Mouse (Mus musculus): ENCODE results near the gene Adamts2. TPM values are rescaled to one million over a fixed set of nuclear protein-coding genes. Genes with fewer than 3 reads are reported as not detected.

Adamts2 gene
- polyA plus RNA-seq, 1 experiment from 2014 or later: 21.9 TPM

DNA sequence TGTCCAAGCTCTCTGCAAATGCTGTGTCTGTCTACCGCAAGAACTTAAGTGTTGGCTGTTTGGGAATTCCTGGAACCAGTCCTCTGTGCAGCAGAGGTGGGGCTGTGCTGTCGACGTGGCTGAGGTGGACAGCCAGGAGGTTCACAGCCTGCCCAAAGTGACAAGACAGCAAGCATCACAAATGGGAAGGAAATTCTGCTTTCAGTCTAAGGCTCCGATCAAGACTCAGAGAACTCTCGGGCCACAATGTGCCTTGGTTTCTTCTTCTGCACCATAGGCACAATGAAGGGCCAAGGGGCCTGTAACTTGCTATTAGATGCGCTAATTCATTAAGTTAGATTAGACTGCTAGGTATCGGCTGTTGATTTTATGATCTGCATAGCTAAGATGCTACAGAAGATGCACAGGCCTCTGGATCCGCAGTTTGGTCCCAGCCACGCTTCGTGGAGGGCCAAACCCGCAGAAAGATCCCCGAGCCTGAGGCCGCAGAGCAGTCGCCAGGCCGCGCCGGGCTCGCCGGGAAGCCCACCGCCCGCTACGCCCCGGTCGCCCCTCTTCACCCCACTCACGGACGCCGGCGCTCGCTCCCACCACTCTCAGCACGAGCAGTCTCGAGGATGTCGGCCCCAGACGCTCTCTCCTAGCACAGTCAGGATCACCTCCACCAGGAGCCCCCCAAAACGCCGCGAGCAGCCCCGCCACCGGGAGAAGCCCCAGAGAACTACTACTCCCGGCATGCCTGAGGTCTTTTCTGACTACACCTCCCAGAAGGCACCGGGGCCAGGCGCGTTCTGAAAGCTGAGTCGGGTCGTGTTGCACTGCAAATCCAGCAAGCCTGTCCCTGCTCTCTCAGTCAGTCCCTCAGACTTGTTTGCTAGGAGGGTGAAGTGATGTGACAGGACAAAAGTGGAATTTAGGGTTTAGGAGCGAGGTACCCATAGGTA is 225.4 kb downstream of the Adamts2 start, which contains the start of gene Zfp354c:
Gene Zfp354c (minus strand): TSS at position 715 of the 944 bp plus-strand sequence.
- Histone ChIP-seq H3K9me3 (no peaks in the 10 kb centered on the region), H3K27me3 (no peaks in the 10 kb centered on the region), H3K4me1 (peaks cover 4% of the 10 kb centered on the region; the same call in 1 of the 2 replicates), H3K36me3 (peaks cover 31% of the 10 kb centered on the region), H3K4me3 (peak within 1 kb of the TSS; percentile 87), H3K4me2 (peak within 1 kb of the TSS; percentile 46), H3K9ac (peak within 1 kb of the TSS; percentile 85), H3K27ac (peak within 1 kb of the TSS; percentile 87)
- peak; percentile 93 for ATAC-seq (ENCODE audit: insufficient number of reproducible peaks, low FRiP score, low TSS enrichment, low read depth)
- 1% methylated on average over 45 of the region's 45 CpGs for WGBS

DNA sequence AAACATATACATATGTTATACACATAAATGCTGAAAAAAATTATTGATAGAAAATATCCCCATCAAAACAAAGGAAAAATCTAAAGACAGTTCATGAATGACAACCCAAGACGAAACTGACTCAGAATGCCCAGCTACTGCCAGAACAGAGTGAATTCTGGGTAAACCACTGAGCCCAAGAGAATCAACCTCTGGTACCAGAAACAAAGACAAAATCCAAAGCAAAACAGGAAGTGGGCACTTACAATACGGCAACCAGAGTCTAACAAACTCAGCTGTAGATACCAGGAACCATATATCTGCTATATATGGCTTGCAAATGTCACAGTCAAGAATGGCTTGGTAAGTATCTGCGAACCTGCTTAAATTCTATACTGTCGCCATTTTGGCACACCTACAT is 233.8 kb downstream of the Adamts2 start:
- no peaks in the 10 kb centered on the region for H3K27me3 ChIP-seq
- H3K4me1 ChIP-seq: peaks cover 10% of the 10 kb centered on the region
- H3K9ac ChIP-seq: no peak overlapping the region
- peaks cover 7% of the 10 kb centered on the region for H3K9me3 ChIP-seq
- no peak for ATAC-seq (ENCODE audit: insufficient number of reproducible peaks, low FRiP score, low TSS enrichment, low read depth)
- no peak overlapping the region for H3K4me3 ChIP-seq
- H3K36me3 ChIP-seq: peaks cover 14% of the 10 kb centered on the region
- 86% methylated on average over 4 of the region's 4 CpGs for whole genome bisulfite sequencing
- no peak overlapping the region for H3K4me2 ChIP-seq
- no peak overlapping the region for H3K27ac ChIP-seq

- 9% methylated on average over 22 of the region's 22 CpGs for WGBS
These were observed 239.3 kb downstream of the Adamts2 start, which contains the start of gene Zfp879 for GRCm38 (mm10) chr11:50841023-50841735. Zfp879 (minus strand) TSS chr11:50841552.

GRCm38 (mm10) chr11:50845951-50846350 is 244.1 kb downstream of the Adamts2 start:
- Histone ChIP-seq H3K4me2 (no peak overlapping the region), H3K4me1 (peaks cover 17% of the 10 kb centered on the region), H3K27me3 (peaks cover 35% of the 10 kb centered on the region), H3K9me3 (no peaks in the 10 kb centered on the region), H3K4me3 (no peak overlapping the region), H3K27ac (no peak overlapping the region), H3K36me3 (no peaks in the 10 kb centered on the region), H3K9ac (no peak overlapping the region)
- ATAC-seq (ENCODE audit: insufficient number of reproducible peaks, low FRiP score, low TSS enrichment, low read depth): no peak
- 87% methylated on average over 3 of the region's 3 CpGs for WGBS

More at GRCm38 (mm10) chr11:50841023-50841735, 239.3 kb downstream of the Adamts2 start, which contains the start of gene Zfp879:
- H3K27me3 ChIP-seq: 0 out of 2 replicates have a peak, but pooled peaks cover 3% of the 10 kb centered on the region
- peak within 1 kb of the TSS; percentile 63 for H3K4me2 ChIP-seq
- H3K36me3 ChIP-seq: no peaks in the 10 kb centered on the region
- H3K4me1 ChIP-seq: peaks cover 19% of the 10 kb centered on the region
- H3K9me3 ChIP-seq: no peaks in the 10 kb centered on the region
- ATAC-seq (ENCODE audit: insufficient number of reproducible peaks, low FRiP score, low TSS enrichment, low read depth): peak; percentile 91
- H3K27ac ChIP-seq: peak within 1 kb of the TSS; percentile 96
- peak within 1 kb of the TSS; percentile 51 for H3K9ac ChIP-seq
- H3K4me3 ChIP-seq: peak within 1 kb of the TSS; percentile 43

GRCm38 (mm10) chr11:50847047-50847446 is 245.2 kb downstream of the Adamts2 start:
- Histone ChIP-seq H3K4me1 (peaks cover 19% of the 10 kb centered on the region), H3K4me2 (no peak overlapping the region), H3K9me3 (no peaks in the 10 kb centered on the region), H3K36me3 (no peaks in the 10 kb centered on the region), H3K27ac (no peak overlapping the region), H3K9ac (no peak overlapping the region), H3K4me3 (no peak overlapping the region), H3K27me3 (peaks cover 46% of the 10 kb centered on the region)
- ATAC-seq (ENCODE audit: insufficient number of reproducible peaks, low FRiP score, low TSS enrichment, low read depth): no peak
- WGBS: 72% methylated on average over 5 of the region's 5 CpGs

- Histone ChIP-seq H3K27me3 (peaks cover 59% of the 10 kb centered on the region), H3K4me1 (peaks cover 19% of the 10 kb centered on the region), H3K4me3 (no peak overlapping the region), H3K9ac (no peak overlapping the region), H3K27ac (no peak overlapping the region), H3K36me3 (no peaks in the 10 kb centered on the region), H3K9me3 (no peaks in the 10 kb centered on the region), H3K4me2 (no peak overlapping the region)
- 39% methylated on average over 3 of the region's 3 CpGs for whole genome bisulfite sequencing
- ATAC-seq (ENCODE audit: insufficient number of reproducible peaks, low FRiP score, low TSS enrichment, low read depth): no peak
These were observed 246.7 kb downstream of the Adamts2 start for GRCm38 (mm10) chr11:50848520-50849137.

DNA sequence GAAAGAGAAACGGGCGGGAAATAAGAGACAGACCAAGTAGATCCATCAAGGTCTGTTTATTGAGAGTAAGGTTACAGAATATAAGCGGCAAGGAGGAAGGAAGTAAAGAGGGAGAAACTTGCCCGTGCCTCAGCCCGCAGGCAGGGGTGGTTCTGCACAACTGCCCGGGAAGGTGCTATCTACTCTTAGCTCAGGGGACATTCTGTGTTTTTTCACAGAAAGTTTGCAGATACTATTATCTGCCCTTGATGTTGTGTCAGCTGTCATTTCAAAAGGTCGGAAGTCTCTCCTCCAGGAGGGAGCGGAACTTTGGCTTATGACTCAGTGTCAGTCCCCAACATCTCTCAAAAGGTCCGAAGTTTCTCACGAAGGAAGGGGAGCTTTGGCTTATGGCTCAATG is 247.4 kb downstream of the Adamts2 start:
- Histone ChIP-seq H3K4me3 (no peak overlapping the region), H3K4me2 (no peak overlapping the region)

DNA sequence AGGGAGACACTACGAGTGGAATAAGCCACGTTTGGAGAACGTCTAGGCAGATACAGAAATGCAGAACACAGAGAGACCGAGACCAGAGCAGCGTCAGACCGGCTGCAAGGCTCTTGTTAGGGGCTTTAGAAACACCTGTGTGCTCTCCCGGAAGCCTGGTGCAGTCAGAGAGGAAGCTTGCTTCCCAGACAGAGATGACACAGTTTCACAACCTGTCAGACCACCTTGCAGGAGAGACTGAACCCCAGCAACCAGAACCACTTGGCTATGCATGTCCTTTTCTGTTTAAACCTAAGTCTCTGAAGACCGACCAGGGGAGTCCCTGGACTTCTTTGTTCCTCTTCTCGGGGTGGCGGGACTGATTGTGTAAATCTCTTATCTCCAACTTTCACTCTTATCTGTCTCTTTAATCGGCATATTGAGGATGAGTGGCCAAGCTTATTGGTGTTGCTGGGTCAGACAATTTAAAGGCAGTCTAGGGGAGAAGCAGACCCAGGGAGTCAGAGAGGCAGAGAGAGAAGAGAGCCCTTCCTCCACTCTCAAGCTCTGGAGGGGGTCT is 248.4 kb downstream of the Adamts2 start, which contains the start of gene Grm6:
Gene Grm6 (plus strand): TSS at position 509 of the 559 bp plus-strand sequence.
- H3K4me2 ChIP-seq: peak within 1 kb of the TSS; percentile 91
- H3K27me3 ChIP-seq: peaks cover 58% of the 10 kb centered on the region
- no peak for ATAC-seq (ENCODE audit: insufficient number of reproducible peaks, low FRiP score, low TSS enrichment, low read depth)
- WGBS: 2% methylated on average over 11 of the region's 11 CpGs
- no peaks in the 10 kb centered on the region for H3K36me3 ChIP-seq
- H3K9me3 ChIP-seq: no peaks in the 10 kb centered on the region
- H3K27ac ChIP-seq: no peak within 1 kb of the TSS
- peak within 1 kb of the TSS; percentile 44 for H3K4me3 ChIP-seq
- H3K9ac ChIP-seq: no peak within 1 kb of the TSS
- H3K4me1 ChIP-seq: peaks cover 19% of the 10 kb centered on the region

More for the DNA sequence above, 247.4 kb downstream of the Adamts2 start:
- Histone ChIP-seq H3K27ac (no peak overlapping the region), H3K9ac (no peak overlapping the region), H3K27me3 (peaks cover 59% of the 10 kb centered on the region), H3K4me1 (peaks cover 19% of the 10 kb centered on the region), H3K36me3 (no peaks in the 10 kb centered on the region), H3K9me3 (no peaks in the 10 kb centered on the region)
- 5% methylated on average over 10 of the region's 10 CpGs for WGBS
- ATAC-seq (ENCODE audit: insufficient number of reproducible peaks, low FRiP score, low TSS enrichment, low read depth): no peak

- WGBS: under 1% methylated on average over 70 of the region's 72 CpGs
These were observed 249.2 kb downstream of the Adamts2 start for GRCm38 (mm10) chr11:50850989-50851601.

More at GRCm38 (mm10) chr11:50850989-50851601, 249.2 kb downstream of the Adamts2 start:
- Histone ChIP-seq H3K9ac (no peak overlapping the region), H3K4me3 (peak overlapping the region; percentile 44), H3K27me3 (peaks cover 56% of the 10 kb centered on the region), H3K27ac (no peak overlapping the region), H3K9me3 (no peaks in the 10 kb centered on the region), H3K4me2 (peak overlapping the region; percentile 91), H3K36me3 (no peaks in the 10 kb centered on the region), H3K4me1 (peaks cover 19% of the 10 kb centered on the region)
- no peak for ATAC-seq (ENCODE audit: insufficient number of reproducible peaks, low FRiP score, low TSS enrichment, low read depth)
